8 mouse cellular contexts compared by ENCODE assay signal in the genomic region with DNA sequence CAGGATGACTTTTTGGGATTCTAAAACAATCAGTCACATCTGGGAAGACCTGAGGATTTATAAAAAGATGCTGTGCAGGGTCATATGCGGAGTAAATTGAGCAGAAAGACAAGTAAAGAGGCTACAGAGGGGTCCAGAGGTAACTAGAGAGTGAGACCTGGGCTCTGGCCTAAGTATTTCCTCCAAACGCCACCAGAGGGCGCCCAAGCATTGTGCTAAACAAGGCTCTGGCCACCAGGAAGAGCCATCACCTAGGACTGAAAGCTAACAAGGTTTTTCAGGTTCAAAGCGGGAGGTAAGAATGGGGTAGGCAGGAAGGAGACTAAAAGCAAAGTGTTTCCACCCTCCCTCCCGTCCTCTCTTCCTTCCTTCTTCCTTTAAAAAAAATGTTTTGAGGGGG. TPM values are rescaled to one million over a fixed set of nuclear protein-coding genes. Genes with fewer than 3 reads are reported as not detected.
DNase-seq lines count a peak whose midpoint lies in the region; TF ChIP-seq lines count a peak whose summit lies in the region.

No protein-coding gene starts in this region.

- intact Hi-C loops in heart, postnatal 25 days (cut with DNase I) = loop anchor here (2.0 to 5.0 kb wide), 4 partner anchors 43 to 256 kb away; no protein-coding TSS in a partner anchor

- no peaks in the 10 kb centered on the region for H3K9me3 ChIP-seq in MEL (replicated peaks; ENCODE audit: insufficient read depth, low read length)

- TF ChIP-seq CTCF in MEL (IDR thresholded peaks at IDR 0.05 in 2 of 3, conservative IDR thresholded peaks at IDR 0.05 in 1 of 3; ENCODE audit: control insufficient read depth in 1 of 3, insufficient read depth in 1 of 3, low read depth in 2 of 3, low read length in 3 of 3, poor library complexity in 1 of 3, severe bottlenecking in 1 of 3) = peak; percentile 66 to 74 (median 71)

- H3K79me2 ChIP-seq in MEL (ENCODE audit: control insufficient read depth, insufficient read depth, low read length, poor library complexity) = no peaks in the 10 kb centered on the region

- no peak for TF ChIP-seq EP300 in MEL (IDR thresholded peaks at IDR 0.05; ENCODE audit: low read depth in 1 of 2, low read length in 2 of 2)

- TF ChIP-seq POLR2A in MEL (IDR thresholded peaks at IDR 0.05; ENCODE audit: control insufficient read depth in 1 of 2, insufficient read depth in 1 of 2, low read depth in 1 of 2, low read length in 2 of 2, poor library complexity in 1 of 2) = no peak

- no peak overlapping the region for H3K27ac ChIP-seq in MEL (ENCODE audit: control insufficient read depth, low read depth, low read length)

- no peak overlapping the region for H3K4me3 ChIP-seq in MEL (ENCODE audit: control insufficient read depth in 1 of 2, insufficient read depth in 1 of 2, low read depth in 2 of 2, low read length in 2 of 2)

- H3K4me1 ChIP-seq in MEL (ENCODE audit: control insufficient read depth in 1 of 2, insufficient read depth in 2 of 2, low read length in 2 of 2) = peaks cover 0 to 3% of the 10 kb centered on the region in 2 experiments; a peak in 1 of 4 replicates

- H3K27me3 ChIP-seq in MEL (ENCODE audit: control insufficient read depth in 1 of 2, insufficient read depth in 2 of 2, low read length in 2 of 2) = no peaks in the 10 kb centered on the region

- DNase-seq in MEL (ENCODE audit: low read depth, low spot score) = peak; percentile 61
- DNase-seq in c-Kit-negative CD71-positive TER-119-positive erythroid progenitor cells, embryonic 14.5 days (ENCODE audit: low read depth, low spot score) = peak; percentile 50
- DNase-seq in fibroblast of lung, adult 2 months (ENCODE audit: low read depth) = peak; percentile 27
- peak; percentile 39 for DNase-seq in heart, postnatal 25 days (ENCODE audit: low spot score)
- DNase-seq in kidney, postnatal 36 days = peak; percentile 76 to 92
- peak; percentile 88 for DNase-seq in lung, postnatal 14 days
- peak; percentile 94 for DNase-seq in retina, embryonic 14.5 days (ENCODE audit: low spot score)
- DNase-seq in thymus, postnatal 4 days = peak; percentile 93

- no peak overlapping the region for H3K9ac ChIP-seq in MEL (ENCODE audit: control insufficient read depth, low read depth, low read length, poor library complexity, severe bottlenecking)

- H3K36me3 ChIP-seq in MEL (ENCODE audit: control insufficient read depth in 1 of 2, insufficient read depth in 2 of 2, low read length in 2 of 2) = no peaks in the 10 kb centered on the region

- peak; percentile 66 for TF ChIP-seq RAD21 in MEL (IDR thresholded peaks at IDR 0.05; ENCODE audit: low read depth, low read length)

TF ChIP-seq in MEL, 35 proteins besides CTCF, POLR2A, EP300 and RAD21:
- TF ChIP-seq JUND (IDR thresholded peaks at IDR 0.05; ENCODE audit: low read depth, low read length) = no peak
- no peak for TF ChIP-seq MEF2A (IDR thresholded peaks at IDR 0.05; ENCODE audit: extremely low read depth, insufficient replicate concordance, low read depth, low read length, poor library complexity, severe bottlenecking)
- TF ChIP-seq SMC3 (IDR thresholded peaks at IDR 0.05; ENCODE audit: low read depth, low read length) = peak; percentile 47
- TF ChIP-seq TCF12 (IDR thresholded peaks at IDR 0.05; ENCODE audit: low read depth, low read length) = no peak
- TF ChIP-seq ZC3H11A (IDR thresholded peaks at IDR 0.05; ENCODE audit: low read depth, low read length) = peak; percentile 29

RNA-seq across cellular contexts. Expression of a gene that starts 42.1 kb away (rescaled TPM):
- total RNA-seq in MEL (2012; rRNA removed) = not detected in 2 replicates
- polyA plus RNA-seq in MEL (2012; ENCODE audit: insufficient read depth in 1 of 2, insufficient read length in 2 of 2, low read depth in 1 of 2, low replicate concordance in 2 of 2, missing spikeins in 1 of 2) = under 1 TPM in 1 of 2 experiments, not detected in 1; 0.03 TPM
- 10 to 100 TPM; 14.8 to 16.1 TPM for total RNA-seq in heart, postnatal 25 days (2021)

Comparison
In these comparisons a context has a peak if more than half of its experiments do, and no peak if none do; other contexts are left out.
1. DNase-seq: peak in every context shown above with its lines; median percentile 94 in retina, embryonic 14.5 days; 93 in thymus, postnatal 4 days; 88 in lung, postnatal 14 days; 84 in kidney, postnatal 36 days; 61 in MEL; 50 in c-Kit-negative CD71-positive TER-119-positive erythroid progenitor cells, embryonic 14.5 days; 39 in heart, postnatal 25 days; 27 in fibroblast of lung, adult 2 months.
2. RNA of a gene that starts 42.1 kb away (total RNA-seq): 14.8 to 16.1 TPM in heart, postnatal 25 days; not detected in MEL; every median in the first group is over 10 times any median in the second.